Mouse (Mus musculus) megakaryocyte-erythroid progenitor cell, adult 5-6 weeks (primary cell): Measurements from ENCODE around the gene Vhl. TPM values are rescaled to one million over a fixed set of nuclear protein-coding genes. Genes with fewer than 3 reads are reported as not detected.
A peak's percentile ranks its signal among the peaks of the same experiment; 100 is the strongest.
"Not testable (repeated sequence)": the region's sequence is repeated elsewhere in the genome, so short reads cannot be mapped to it uniquely, and the experiment has no call there.

Experiments used
- ATAC-seq: replicated peaks from 2 replicates; pipeline ENCODE4 v1.8.0; 2016; ENCODE audit warnings: mild to moderate bottlenecking, inconsistent platforms; ENCODE audit not compliant: severe bottlenecking, poor library complexity, low FRiP score, low TSS enrichment
- total RNA-seq, 2 experiments: library from RNA; stranded (forward) in 1 of 2; stranded (reverse) in 1 of 2; fragments of 200-1000, 215-1000 nt in 1 of 2; fragments of >200 nt in 1 of 2; fragmentation: Nextera tagmentation in 1 of 2; gene quantifications; 2 replicates each; pipeline ENCODE4 v1.2.3; 2014 to 2017

The Vhl gene
- total RNA-seq, 2 experiments from 2014 or later: 8.6 to 15.2 TPM

DNA sequence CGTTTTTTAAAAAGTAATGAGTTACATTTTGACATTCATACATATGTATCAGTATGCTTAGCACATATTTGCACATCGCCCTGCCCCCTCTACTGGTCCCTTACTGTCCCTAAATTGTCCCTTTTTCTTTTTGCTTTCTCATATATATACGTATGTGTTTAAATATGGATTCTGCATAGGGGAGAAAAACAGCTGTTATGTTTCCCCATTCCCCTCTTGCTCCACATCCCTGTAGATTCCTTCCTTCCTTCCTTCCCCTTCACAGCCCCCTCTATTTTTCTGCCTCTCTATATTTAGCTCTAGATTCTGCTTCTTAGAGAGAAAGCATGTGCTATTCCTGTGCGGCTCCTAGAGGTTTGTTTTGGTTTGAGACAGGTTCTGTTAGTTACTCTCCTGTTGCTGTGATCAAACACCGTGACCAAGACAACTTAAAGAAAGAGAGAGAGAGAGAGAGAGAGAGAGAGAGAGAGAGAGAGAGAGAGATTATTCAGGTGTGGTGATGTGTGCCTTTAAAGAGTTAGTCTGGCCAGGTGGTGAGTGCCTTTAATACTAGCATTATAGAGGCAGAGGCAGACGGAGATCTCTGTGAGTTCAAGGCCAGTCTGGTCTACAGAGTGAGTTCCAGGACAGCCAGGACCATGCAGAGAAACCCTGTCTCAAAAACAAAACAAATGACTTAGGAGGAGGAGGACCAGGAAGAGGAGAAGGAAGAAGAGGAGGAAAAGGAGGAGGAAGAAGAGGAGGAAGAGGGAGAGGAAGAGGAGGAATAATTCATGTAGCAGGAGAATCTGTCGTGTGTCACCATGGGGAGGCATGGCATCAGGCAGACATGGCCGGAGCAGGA lies 36.1 kb downstream of the Vhl start:
- no peak for ATAC-seq

DNA sequence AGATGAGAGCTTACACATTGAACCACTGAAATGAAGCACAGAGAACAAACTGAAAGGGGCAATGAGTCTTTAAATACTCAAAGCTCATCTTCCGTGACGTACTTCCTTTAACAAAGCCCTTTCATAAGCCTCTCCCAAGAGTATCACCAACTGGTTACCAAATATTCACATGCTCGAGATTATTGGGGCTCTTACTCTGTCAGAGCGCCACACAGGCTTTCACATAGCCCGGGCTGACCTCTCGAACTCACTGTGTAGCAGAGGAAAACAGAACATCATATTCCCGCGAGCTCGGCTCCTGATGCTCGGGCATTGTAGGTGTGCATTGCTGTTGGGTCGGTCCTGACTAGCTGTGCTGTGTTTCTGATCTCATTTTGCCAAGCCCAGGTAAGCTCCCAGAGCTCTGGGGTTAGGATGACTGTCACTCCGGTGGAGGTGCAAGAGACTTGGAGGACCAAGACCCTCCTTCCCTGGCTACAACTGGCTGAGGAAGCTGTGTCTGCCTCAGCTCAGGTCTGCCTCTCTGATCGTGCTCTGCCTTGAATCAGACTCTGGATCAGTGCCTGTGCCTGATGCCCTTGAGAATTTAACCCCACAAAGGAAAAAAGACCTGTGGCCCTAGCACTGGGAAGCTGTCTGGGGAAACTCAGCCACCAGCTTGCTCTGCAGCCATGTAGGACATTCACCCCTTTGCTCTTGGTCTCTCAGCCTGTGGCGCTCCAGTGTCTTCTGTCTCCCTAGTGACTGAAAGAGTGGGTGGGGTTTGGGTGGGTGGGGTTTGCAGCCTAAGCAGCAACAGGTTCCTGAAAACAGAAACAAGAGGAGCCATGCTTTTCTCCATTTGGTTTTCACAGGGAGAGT lies 37.0 kb downstream of the Vhl start:
- peak; percentile 23 for ATAC-seq

GRCm38 (mm10) chr6:113661353-113662241 lies 37.8 kb downstream of the Vhl start:
- no peak for ATAC-seq

- no peak for ATAC-seq
Measured at GRCm38 (mm10) chr6:113662964-113663700, 39.4 kb downstream of the Vhl start.

GRCm38 (mm10) chr6:113664305-113664704 lies 40.5 kb downstream of the Vhl start:
- no peak for ATAC-seq

DNA sequence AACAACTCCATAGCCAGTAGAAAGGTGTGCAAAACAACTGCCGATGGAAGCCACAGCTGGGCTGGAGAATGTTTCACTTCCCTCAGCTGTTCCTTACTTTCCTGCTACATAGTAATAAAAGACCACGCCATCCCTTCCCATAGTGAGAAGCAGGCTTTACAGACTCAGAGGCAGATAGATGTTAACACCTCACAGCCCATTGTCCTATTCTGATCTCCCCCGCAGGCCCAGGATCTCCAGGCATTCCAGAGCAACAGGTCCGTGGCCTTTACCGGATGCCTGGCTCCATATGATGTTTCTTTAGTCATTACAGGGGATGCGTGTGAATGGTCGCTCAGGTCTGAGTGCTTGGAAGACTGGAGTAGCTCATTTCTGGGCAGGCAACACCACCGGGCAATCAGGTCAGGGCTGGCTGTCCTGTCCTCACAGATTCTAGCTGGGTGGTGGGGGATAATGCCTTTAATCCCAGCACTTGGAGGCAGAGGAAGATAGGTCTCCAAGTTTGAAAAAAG lies 43.9 kb downstream of the Vhl start:
- no peak for ATAC-seq

DNA sequence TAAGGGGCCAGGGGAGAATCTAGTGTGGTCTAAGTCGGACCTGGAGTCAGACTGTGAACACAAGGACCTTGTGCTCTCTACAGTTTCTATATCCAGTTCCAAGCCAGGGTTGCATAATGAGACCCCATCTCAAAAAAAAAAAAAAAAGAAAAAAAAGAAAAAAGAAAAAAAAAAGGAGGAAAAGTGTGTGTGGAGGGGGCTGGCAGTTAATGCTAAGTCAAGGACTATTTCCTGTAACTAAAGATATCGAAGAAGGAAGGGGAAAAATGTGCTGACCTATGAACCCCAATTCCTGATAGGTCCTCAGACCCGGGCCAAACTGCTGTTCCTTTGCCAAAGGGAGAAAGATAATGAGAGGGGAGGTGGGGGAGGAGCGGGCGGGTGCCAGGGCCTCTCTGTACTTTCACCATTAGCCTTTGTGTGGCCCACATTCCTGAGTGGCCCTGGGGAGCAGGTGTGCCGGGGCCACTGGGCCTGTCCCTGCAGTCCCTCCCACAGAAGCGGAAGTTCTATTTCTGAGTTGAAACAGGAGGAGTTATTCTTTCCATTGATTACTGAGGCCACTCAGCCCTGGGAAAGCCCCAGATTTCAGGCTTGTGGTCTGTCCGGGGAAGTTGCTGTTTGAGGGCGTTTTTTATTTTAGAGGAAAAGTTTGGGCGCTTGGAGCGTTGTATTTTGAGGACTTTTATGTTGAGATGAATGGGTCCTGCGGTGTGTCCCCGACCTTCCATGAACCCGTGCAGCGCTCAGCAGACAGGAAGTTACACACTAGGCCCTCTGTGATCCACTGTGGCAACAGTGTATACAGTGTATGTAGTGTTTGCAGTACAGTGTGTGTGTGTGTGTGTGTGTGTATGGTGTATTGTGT lies 44.8 kb downstream of the Vhl start:
- ATAC-seq: peak; percentile 52

- no peak for ATAC-seq
Measured at GRCm38 (mm10) chr6:113669821-113670220, 46.1 kb downstream of the Vhl start.

GRCm38 (mm10) chr6:113672029-113672428 lies 48.3 kb downstream of the Vhl start:
- ATAC-seq: not testable (repeated sequence)

- ATAC-seq: no peak
Measured at GRCm38 (mm10) chr6:113672989-113673388, 49.2 kb downstream of the Vhl start.

DNA sequence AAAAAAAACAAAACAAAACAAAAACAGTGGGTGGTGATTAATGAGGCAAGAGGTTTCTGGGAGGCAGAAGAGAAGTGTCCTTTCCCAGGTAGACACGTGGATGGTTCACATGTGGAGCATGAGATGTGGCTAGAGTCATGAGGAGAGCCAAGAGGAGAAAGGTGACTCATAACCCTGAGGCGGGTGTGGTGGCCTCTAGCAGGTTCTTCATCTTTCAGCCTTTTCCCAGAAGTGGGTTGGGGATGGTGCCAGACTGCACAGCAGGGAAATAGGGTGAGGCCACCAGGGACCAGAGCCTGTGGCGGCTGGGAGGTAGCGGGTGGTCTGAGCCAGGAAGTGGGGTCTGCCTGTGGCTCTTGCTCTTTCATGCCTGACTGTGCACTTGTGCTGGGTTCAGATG lies 51.5 kb downstream of the Vhl start:
- ATAC-seq: no peak

DNA sequence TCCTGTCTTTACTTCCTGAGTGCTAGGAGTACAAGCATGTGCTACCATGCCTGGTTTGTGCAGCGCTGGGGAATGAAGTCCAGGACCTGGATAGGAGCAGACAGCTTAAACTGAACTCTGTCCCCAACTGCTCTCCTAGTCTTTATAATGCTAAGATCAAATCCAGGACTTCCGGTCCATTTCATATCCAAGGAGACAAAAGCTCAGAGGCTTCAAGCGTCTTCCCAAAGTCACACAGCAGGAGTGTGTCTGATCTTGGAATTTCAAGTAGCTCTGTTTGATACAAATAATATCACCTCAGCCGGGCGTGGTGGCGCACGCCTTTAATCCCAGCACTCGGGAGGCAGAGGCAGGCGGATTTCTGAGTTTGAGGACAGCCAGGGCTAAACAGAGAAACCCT lies 52.2 kb downstream of the Vhl start:
- ATAC-seq: no peak

- ATAC-seq: no peak
Measured at GRCm38 (mm10) chr6:113677070-113677734, 53.4 kb downstream of the Vhl start.

GRCm38 (mm10) chr6:113678246-113679012 lies 54.7 kb downstream of the Vhl start:
- no peak for ATAC-seq

DNA sequence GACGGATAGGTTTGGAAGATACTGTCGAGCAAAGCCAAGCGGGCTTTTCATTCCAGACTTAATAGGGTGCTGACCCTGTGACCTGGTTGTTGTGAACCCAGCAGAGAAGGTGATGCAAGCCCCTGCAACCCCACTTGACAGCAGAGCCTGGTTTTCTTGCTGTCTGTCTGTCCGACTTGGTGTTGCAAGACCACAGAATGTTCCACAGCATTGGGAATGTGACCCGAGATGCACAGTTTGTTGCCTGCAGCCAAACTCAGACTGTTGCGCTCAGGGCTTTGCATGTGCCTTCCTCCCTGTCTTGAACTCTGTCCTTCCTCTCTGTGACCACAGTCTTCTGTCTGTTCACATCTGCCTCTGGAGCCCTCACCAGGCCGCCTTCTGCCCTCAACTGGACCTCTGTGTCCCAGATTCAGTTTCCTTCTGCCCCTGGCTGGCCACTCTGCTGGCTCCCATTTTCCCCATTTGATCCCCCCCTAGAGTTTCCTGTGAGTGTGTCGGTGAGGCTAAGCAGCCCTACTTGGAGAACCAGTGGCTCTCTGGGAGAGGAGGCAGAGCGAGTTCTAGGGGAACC lies 56.3 kb downstream of the Vhl start:
- ATAC-seq: no peak
